ENCODE assay signal across 29 mouse cellular contexts in genomic region chr5:39390391-39390987, GRCm38 (mm10).
DNase-seq lines count a peak whose midpoint lies in the region; ATAC-seq and TF ChIP-seq lines count a peak whose summit lies in the region.
"Had no signal": no experiment of that assay in that cellular context is flagged by ENCODE, and none has a peak within 500 bp of the region (broad histone marks: within the 10 kb centered on the region; RNA-seq: fewer than 3 reads in every experiment).

No protein-coding gene starts in this region.

- H3K27ac ChIP-seq in forebrain, embryonic 14.5 days (ENCODE audit: low read depth, low read length) = no peak overlapping the region
- H3K27ac ChIP-seq in forebrain, embryonic 16.5 days (ENCODE audit: low read length) = no peak overlapping the region
- H3K27ac ChIP-seq in midbrain, embryonic 13.5 days = no peak overlapping the region
- no peak overlapping the region for H3K27ac ChIP-seq in midbrain, embryonic 10.5 days (replicated peaks)
- H3K27ac ChIP-seq in midbrain, embryonic 16.5 days (ENCODE audit: low read length) = no peak overlapping the region
- H3K27ac ChIP-seq in heart, adult 2 months = no peak overlapping the region
- H3K27ac ChIP-seq: embryonic facial prominence, embryonic 10.5 days; embryonic facial prominence, embryonic 13.5 days; forebrain, embryonic 10.5 days; hindbrain, embryonic 12.5 days; hindbrain, postnatal 0 days had no signal

- no peak for TF ChIP-seq CTCF in heart, adult 2 months (IDR thresholded peaks at IDR 0.05)

- no peak overlapping the region for H3K4me3 ChIP-seq in forebrain, embryonic 14.5 days (ENCODE audit: low read depth, low read length)
- no peak overlapping the region for H3K4me3 ChIP-seq in forebrain, embryonic 16.5 days (replicated peaks; ENCODE audit: low read length)
- no peak overlapping the region for H3K4me3 ChIP-seq in midbrain, embryonic 13.5 days (replicated peaks)
- H3K4me3 ChIP-seq in midbrain, embryonic 10.5 days = no peak overlapping the region
- no peak overlapping the region for H3K4me3 ChIP-seq in midbrain, embryonic 16.5 days (ENCODE audit: low read depth, low read length)
- no peak overlapping the region for H3K4me3 ChIP-seq in heart, adult 2 months
- H3K4me3 ChIP-seq: embryonic facial prominence, embryonic 10.5 days; embryonic facial prominence, embryonic 13.5 days; erythroblast, embryonic 14.5 days; forebrain, embryonic 10.5 days; hindbrain, embryonic 12.5 days had no signal

- H3K4me2 ChIP-seq in forebrain, embryonic 14.5 days (ENCODE audit: low read length) = no peak overlapping the region
- no peak overlapping the region for H3K4me2 ChIP-seq in forebrain, embryonic 16.5 days (ENCODE audit: low read length)
- H3K4me2 ChIP-seq in midbrain, embryonic 13.5 days (replicated peaks) = no peak overlapping the region
- H3K4me2 ChIP-seq in midbrain, embryonic 16.5 days (ENCODE audit: low read length) = no peak overlapping the region
- H3K4me2 ChIP-seq: embryonic facial prominence, embryonic 13.5 days; heart, embryonic 11.5 days; hindbrain, embryonic 12.5 days had no signal

- H3K36me3 ChIP-seq in forebrain, embryonic 14.5 days (ENCODE audit: control insufficient read depth, insufficient read depth, low read length) = no peaks in the 10 kb centered on the region
- no peaks in the 10 kb centered on the region for H3K36me3 ChIP-seq in forebrain, embryonic 16.5 days (ENCODE audit: control insufficient read depth, insufficient read depth)
- no peaks in the 10 kb centered on the region for H3K36me3 ChIP-seq in midbrain, embryonic 13.5 days
- no peaks in the 10 kb centered on the region for H3K36me3 ChIP-seq in midbrain, embryonic 10.5 days
- no peaks in the 10 kb centered on the region for H3K36me3 ChIP-seq in midbrain, embryonic 16.5 days (ENCODE audit: control insufficient read depth, insufficient read depth, low read length)
- no peaks in the 10 kb centered on the region for H3K36me3 ChIP-seq in heart, adult 2 months (ENCODE audit: control insufficient read depth, insufficient read depth, low read length)
- H3K36me3 ChIP-seq: embryonic facial prominence, embryonic 10.5 days; embryonic facial prominence, embryonic 13.5 days; forebrain, embryonic 10.5 days; G1E; hindbrain, embryonic 12.5 days had no signal

- TF ChIP-seq POLR2A in heart, adult 2 months (IDR thresholded peaks at IDR 0.05; ENCODE audit: insufficient read depth, low read depth, low read length) = no peak

- H3K4me1 ChIP-seq in forebrain, embryonic 14.5 days (ENCODE audit: control insufficient read depth, insufficient read depth, low read length) = no peaks in the 10 kb centered on the region
- H3K4me1 ChIP-seq in forebrain, embryonic 16.5 days (replicated peaks; ENCODE audit: control insufficient read depth, insufficient read depth, low read length) = no peaks in the 10 kb centered on the region
- no peaks in the 10 kb centered on the region for H3K4me1 ChIP-seq in midbrain, embryonic 13.5 days (replicated peaks)
- no peaks in the 10 kb centered on the region for H3K4me1 ChIP-seq in midbrain, embryonic 10.5 days
- no peaks in the 10 kb centered on the region for H3K4me1 ChIP-seq in midbrain, embryonic 16.5 days (ENCODE audit: control insufficient read depth, insufficient read depth, low read length)
- H3K4me1 ChIP-seq in heart, adult 2 months (ENCODE audit: control insufficient read depth, insufficient read depth, low read length) = no peaks in the 10 kb centered on the region
- H3K4me1 ChIP-seq: embryonic facial prominence, embryonic 10.5 days; embryonic facial prominence, embryonic 13.5 days; hindbrain, embryonic 12.5 days had no signal

- peak; percentile 7 for DNase-seq in forebrain, embryonic 14.5 days (ENCODE audit: low spot score)
- no peak for DNase-seq in midbrain, embryonic 10.5 days (ENCODE audit: low spot score)
- DNase-seq in brain, adult 2 months (ENCODE audit: low read depth, low spot score) = peak; percentile 15
- no peak for DNase-seq in heart, adult 2 months
- DNase-seq: adrenal gland, postnatal 10 days; adrenal gland, postnatal 36 days; B cell, adult 2 months; cerebellum, adult 11-12 months; cerebellum, adult 8-10 months; cerebellum, postnatal 10 days; cerebellum, postnatal 36 days; embryo, embryonic 11 days; gastrocnemius, postnatal 10 days; gastrocnemius, postnatal 36 days had no signal

- intact Hi-C loops in heart, adult 2 months (cut with DNase I) = no loop called here

- no peaks in the 10 kb centered on the region for H3K27me3 ChIP-seq in forebrain, embryonic 14.5 days (replicated peaks; ENCODE audit: control insufficient read depth, insufficient read depth, low read length)
- no peaks in the 10 kb centered on the region for H3K27me3 ChIP-seq in forebrain, embryonic 16.5 days (replicated peaks; ENCODE audit: control insufficient read depth, insufficient read depth, low read length)
- no peaks in the 10 kb centered on the region for H3K27me3 ChIP-seq in midbrain, embryonic 13.5 days
- H3K27me3 ChIP-seq in midbrain, embryonic 10.5 days (ENCODE audit: low read depth, poor library complexity, severe bottlenecking) = no peaks in the 10 kb centered on the region
- H3K27me3 ChIP-seq in midbrain, embryonic 16.5 days (ENCODE audit: control insufficient read depth, insufficient read depth, low read depth, low read length) = no peaks in the 10 kb centered on the region
- no peaks in the 10 kb centered on the region for H3K27me3 ChIP-seq in heart, adult 2 months (ENCODE audit: control insufficient read depth, insufficient read depth, low read length)
- H3K27me3 ChIP-seq: CH12.LX; embryonic facial prominence, embryonic 13.5 days; hindbrain, embryonic 12.5 days; Patski had no signal

- H3K79me2 ChIP-seq in heart, adult 2 months (replicated peaks; ENCODE audit: control insufficient read depth, insufficient read depth, low read length) = no peaks in the 10 kb centered on the region

- ATAC-seq in forebrain, embryonic 14.5 days = peak; percentile 58; the same call in 1 of the 2 replicates
- no peak for ATAC-seq in forebrain, embryonic 16.5 days
- 0 out of 2 replicates have a peak, but pooled peaks have one; percentile 34 for ATAC-seq in midbrain, embryonic 13.5 days
- ATAC-seq in midbrain, embryonic 16.5 days = peak; percentile 82; the same call in 1 of the 2 replicates
- ATAC-seq: hindbrain, postnatal 0 days; inflammation-experienced regulatory T-cells, adult 6 months; intestine, embryonic 16.5 days; Patski had no signal

- H3K9me3 ChIP-seq in forebrain, embryonic 14.5 days (replicated peaks; ENCODE audit: control insufficient read depth, low read length) = no peaks in the 10 kb centered on the region
- no peaks in the 10 kb centered on the region for H3K9me3 ChIP-seq in forebrain, embryonic 16.5 days (ENCODE audit: control insufficient read depth, low read length)
- H3K9me3 ChIP-seq in midbrain, embryonic 13.5 days = no peaks in the 10 kb centered on the region
- H3K9me3 ChIP-seq in midbrain, embryonic 10.5 days (replicated peaks) = no peaks in the 10 kb centered on the region
- H3K9me3 ChIP-seq in midbrain, embryonic 16.5 days (replicated peaks; ENCODE audit: control insufficient read depth, low read length, poor library complexity, severe bottlenecking) = no peaks in the 10 kb centered on the region
- H3K9me3 ChIP-seq: embryonic facial prominence, embryonic 10.5 days; embryonic facial prominence, embryonic 13.5 days; forebrain, embryonic 10.5 days; G1E; hindbrain, embryonic 12.5 days had no signal

- H3K9ac ChIP-seq in forebrain, embryonic 14.5 days (ENCODE audit: low read length) = no peak overlapping the region
- H3K9ac ChIP-seq in forebrain, embryonic 16.5 days (replicated peaks; ENCODE audit: low read depth, low read length) = no peak overlapping the region
- H3K9ac ChIP-seq in midbrain, embryonic 13.5 days (replicated peaks) = no peak overlapping the region
- no peak overlapping the region for H3K9ac ChIP-seq in midbrain, embryonic 16.5 days (ENCODE audit: low read depth, low read length)
- H3K9ac ChIP-seq in heart, adult 2 months (ENCODE audit: low read depth, low read length) = no peak overlapping the region
- H3K9ac ChIP-seq: embryonic facial prominence, embryonic 13.5 days; hindbrain, embryonic 12.5 days had no signal

- TF ChIP-seq EP300 in heart, adult 2 months (IDR thresholded peaks at IDR 0.05; ENCODE audit: insufficient read depth, low read depth, low read length) = no peak

Comparison
In these comparisons a context has a peak if more than half of its experiments do, and no peak if none do; other contexts are left out.
1. DNase-seq: peak in forebrain, embryonic 14.5 days (single experiment) and brain, adult 2 months (single experiment); none in midbrain, embryonic 10.5 days (single experiment) and heart, adult 2 months (0 of 2).